Mouse (Mus musculus): ENCODE results near the gene Kpna1. TPM values are rescaled to one million over a fixed set of nuclear protein-coding genes. Genes with fewer than 3 reads are reported as not detected.
"Not testable (repeated sequence)": the region's sequence is repeated elsewhere in the genome, so short reads cannot be mapped to it uniquely, and the experiment has no call there.

Gene Kpna1
- polyA plus RNA-seq (2014; fragmentation: Nextera tagmentation; extraction: Ambion mirVana): 90.7 and 99.9 TPM in 2 replicates

DNA sequence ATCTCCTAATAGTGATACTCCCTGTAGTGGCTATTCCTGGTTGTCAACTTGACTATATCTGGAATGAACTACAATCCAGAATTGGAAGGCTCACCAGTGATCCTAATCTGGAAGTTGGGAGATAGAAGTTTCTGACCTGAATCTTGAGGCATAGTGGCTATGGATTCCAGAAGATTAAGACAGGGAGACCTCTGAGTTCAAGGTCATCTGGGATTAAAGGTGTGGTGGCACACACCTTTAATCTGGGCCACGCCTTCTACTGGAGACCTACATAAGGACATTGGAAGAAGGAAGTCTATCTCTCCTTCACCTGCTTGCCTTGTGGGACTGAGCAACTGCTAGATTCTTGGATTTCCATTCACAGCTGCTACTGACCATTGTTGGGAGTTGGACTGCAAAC is at the start of gene Kpna1:
Gene Kpna1, plus strand, starts transcription at position 301 of the 400 bp plus-strand sequence.
- 89% methylated on average over 1 of the region's 1 CpGs for WGBS
- not testable (repeated sequence) for H3K27me3 ChIP-seq (ENCODE audit: control insufficient read depth, insufficient read depth, low read length); H3K36me3 ChIP-seq (ENCODE audit: control insufficient read depth, insufficient read depth, low read length); H3K4me3 ChIP-seq (ENCODE audit: low read depth, low read length); H3K4me1 ChIP-seq (ENCODE audit: control insufficient read depth, insufficient read depth, low read length); H3K9ac ChIP-seq (ENCODE audit: low read length); ATAC-seq (ENCODE audit: low FRiP score); H3K4me2 ChIP-seq; H3K9me3 ChIP-seq (ENCODE audit: control insufficient read depth, low read length); DNase-seq (ENCODE audit: low spot score, missing footprints); H3K27ac ChIP-seq (ENCODE audit: low read depth, low read length)

DNA sequence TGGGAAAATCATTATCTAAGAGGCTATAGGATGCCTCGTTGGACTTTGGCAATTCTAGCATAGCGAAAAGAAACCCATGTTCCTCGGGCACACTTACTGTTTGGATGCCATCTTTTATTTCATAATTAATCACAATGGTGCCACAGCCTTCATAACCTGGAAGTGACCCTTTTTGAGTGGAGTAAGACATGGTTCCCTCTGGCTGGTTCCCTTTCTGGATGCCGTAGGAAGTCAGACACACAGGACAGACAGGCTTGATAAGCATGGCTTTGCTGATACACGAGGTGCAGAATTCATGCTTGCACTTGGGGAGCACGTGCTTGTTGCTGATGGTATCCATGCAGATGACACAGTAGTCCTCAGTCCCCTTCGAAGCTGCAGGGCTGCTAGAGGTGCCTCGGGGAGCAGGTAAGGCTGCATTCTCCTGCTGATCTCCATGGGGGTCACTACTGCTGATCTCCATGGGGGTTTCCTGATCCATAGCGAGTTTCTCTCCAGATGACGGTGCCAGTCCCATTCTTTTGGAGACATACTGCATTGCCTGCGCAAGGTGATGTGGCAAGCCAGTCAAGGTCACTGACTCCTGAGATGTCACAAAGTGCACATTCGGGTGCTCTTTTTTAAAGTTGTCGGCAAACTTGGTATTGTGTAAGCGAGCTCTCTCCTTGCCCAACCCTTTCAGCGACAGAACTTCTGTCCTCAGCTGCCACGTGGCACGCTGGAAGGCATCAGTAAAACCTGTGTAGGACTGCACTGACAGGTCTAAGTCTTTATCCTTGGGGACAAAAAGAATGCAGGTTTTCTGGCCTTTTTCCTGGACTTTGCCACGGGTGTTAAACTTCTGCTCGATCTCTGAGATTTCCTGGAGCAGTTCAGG is 46.1 kb upstream of the Kpna1 start:
- DNase-seq (ENCODE audit: low spot score, missing footprints) (no peak), ATAC-seq (ENCODE audit: low FRiP score) (no peak)
- WGBS: 89% methylated on average over 19 of the region's 19 CpGs
- Histone ChIP-seq H3K9ac (ENCODE audit: low read length) (no peak overlapping the region), H3K4me1 (ENCODE audit: control insufficient read depth, insufficient read depth, low read length) (no peaks in the 10 kb centered on the region), H3K9me3 (ENCODE audit: control insufficient read depth, low read length) (no peaks in the 10 kb centered on the region), H3K36me3 (ENCODE audit: control insufficient read depth, insufficient read depth, low read length) (no peaks in the 10 kb centered on the region), H3K27ac (ENCODE audit: low read depth, low read length) (no peak overlapping the region), H3K27me3 (ENCODE audit: control insufficient read depth, insufficient read depth, low read length) (no peaks in the 10 kb centered on the region), H3K4me3 (ENCODE audit: low read depth, low read length) (no peak overlapping the region), H3K4me2 (no peak overlapping the region)

DNA sequence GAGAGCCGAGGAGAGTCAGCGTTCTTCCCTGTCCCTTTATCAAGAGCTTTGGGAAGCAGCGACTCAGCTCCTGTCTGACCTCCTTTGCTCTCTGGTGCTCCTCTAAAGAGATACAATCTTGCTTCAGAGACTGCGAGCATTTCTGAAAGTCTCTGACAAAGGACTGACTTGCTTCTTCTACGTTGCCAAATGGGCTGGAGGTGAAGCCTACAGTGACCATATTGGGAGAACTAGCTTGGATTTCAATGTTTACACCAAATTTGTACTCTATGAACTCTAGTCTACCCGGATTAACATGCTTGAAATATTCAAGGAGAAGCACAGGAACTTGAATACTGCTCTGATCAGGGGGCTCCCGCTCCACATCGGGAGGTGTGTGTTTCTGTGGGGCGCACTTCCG is 45.4 kb upstream of the Kpna1 start:
- DNase-seq (ENCODE audit: low spot score, missing footprints) (no peak), ATAC-seq (ENCODE audit: low FRiP score) (no peak)
- Histone ChIP-seq H3K4me1 (ENCODE audit: control insufficient read depth, insufficient read depth, low read length) (no peaks in the 10 kb centered on the region), H3K9ac (ENCODE audit: low read length) (no peak overlapping the region), H3K4me2 (no peak overlapping the region), H3K27me3 (ENCODE audit: control insufficient read depth, insufficient read depth, low read length) (no peaks in the 10 kb centered on the region), H3K9me3 (ENCODE audit: control insufficient read depth, low read length) (no peaks in the 10 kb centered on the region), H3K4me3 (ENCODE audit: low read depth, low read length) (no peak overlapping the region), H3K27ac (ENCODE audit: low read depth, low read length) (no peak overlapping the region), H3K36me3 (ENCODE audit: control insufficient read depth, insufficient read depth, low read length) (no peaks in the 10 kb centered on the region)
- 86% methylated on average over 10 of the region's 10 CpGs for WGBS

DNA sequence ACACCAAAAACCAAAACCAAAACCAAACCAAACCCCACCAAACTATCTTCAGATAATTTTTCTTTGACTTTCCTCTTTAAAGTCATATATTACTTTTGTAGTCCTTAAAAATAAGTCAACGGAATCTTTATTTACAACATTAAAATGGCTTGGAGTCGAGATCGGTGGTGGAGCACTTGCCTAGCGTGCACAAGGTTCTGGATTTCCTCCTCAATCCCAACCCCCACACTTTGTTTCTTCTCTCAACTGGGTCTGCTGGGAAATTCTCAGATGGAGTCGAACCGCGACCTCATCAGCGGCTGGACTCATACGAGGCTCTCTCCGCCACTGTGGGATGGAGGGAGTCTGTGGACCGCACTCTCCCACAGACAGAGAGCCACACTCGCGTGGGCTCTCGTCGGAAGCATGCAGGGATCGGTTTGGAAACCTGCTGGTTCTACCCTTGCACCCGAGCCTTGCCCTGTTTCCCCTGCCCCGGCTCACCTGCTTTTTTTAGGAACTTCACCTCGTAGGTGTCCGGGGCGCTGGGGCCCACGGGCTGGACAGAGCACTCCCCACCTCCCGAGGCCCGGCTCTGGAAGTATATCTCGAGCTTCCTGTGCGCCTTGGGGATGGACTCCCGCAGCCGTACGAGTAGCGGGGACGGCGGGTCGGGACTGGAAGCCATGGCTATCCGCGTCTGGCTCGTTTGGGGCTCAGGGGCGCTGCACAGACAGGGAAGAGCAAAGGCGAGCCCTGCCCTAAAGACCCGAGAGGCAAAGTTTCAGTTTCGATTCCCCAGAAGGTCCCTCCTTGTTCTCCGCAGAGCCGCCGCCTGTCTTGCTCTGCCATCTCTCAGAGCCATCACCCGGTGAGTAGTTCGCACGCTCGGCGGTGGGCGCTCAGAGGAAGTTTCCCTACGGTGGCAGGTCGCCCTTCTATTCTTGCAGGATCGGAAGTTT is 40.1 kb upstream of the Kpna1 start, which contains the start of the genes Parp9 and Dtx3l:
Gene Parp9, plus strand, starts transcription at position 260 of the 941 bp plus-strand sequence.
Gene Dtx3l, minus strand, starts transcription at position 941 of the 941 bp plus-strand sequence.
- no peaks in the 10 kb centered on the region for H3K36me3 ChIP-seq (ENCODE audit: control insufficient read depth, insufficient read depth, low read length)
- DNase-seq (ENCODE audit: low spot score, missing footprints) (peak; percentile 94), ATAC-seq (ENCODE audit: low FRiP score) (peak; percentile 59)
- H3K9ac ChIP-seq (ENCODE audit: low read length): peak within 1 kb of the TSS; percentile 61
- peak within 1 kb of the TSS; percentile 78 for H3K4me2 ChIP-seq
- peaks cover 6% of the 10 kb centered on the region; the same call in 1 of the 2 replicates for H3K27me3 ChIP-seq (ENCODE audit: control insufficient read depth, insufficient read depth, low read length)
- H3K9me3 ChIP-seq (ENCODE audit: control insufficient read depth, low read length): no peaks in the 10 kb centered on the region
- H3K27ac ChIP-seq (ENCODE audit: low read depth, low read length): no peak within 1 kb of the TSS
- peak within 1 kb of the TSS; percentile 44 for H3K4me3 ChIP-seq (ENCODE audit: low read depth, low read length)
- WGBS: 2% methylated on average over 52 of the region's 52 CpGs
- peaks cover 3% of the 10 kb centered on the region; the same call in 1 of the 2 replicates for H3K4me1 ChIP-seq (ENCODE audit: control insufficient read depth, insufficient read depth, low read length)

DNA sequence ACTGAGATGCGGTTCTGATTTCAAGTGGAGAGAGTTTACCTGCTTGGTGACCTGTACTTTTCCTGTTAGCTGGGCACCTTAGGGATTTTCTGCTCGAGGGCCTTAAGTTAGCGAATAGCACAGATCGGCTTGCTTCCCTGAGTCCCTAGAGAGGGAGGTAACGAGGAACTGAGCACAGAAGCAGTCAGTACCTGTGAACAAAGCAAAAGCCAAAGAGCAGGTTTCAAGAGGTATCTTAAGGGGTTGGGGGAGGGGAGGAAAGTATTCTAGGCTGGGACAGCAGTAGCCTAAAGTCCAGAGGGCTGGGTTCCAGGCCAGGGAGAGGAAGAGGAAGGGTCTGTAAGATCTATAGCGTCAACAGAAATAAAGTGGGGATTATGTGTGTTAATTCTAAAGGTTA is 39.3 kb upstream of the Kpna1 start:
- no peak overlapping the region for H3K27ac ChIP-seq (ENCODE audit: low read depth, low read length)
- no peaks in the 10 kb centered on the region for H3K9me3 ChIP-seq (ENCODE audit: control insufficient read depth, low read length)
- peak overlapping the region; percentile 78 for H3K4me2 ChIP-seq
- H3K4me3 ChIP-seq (ENCODE audit: low read depth, low read length): peak overlapping the region; percentile 44
- ATAC-seq (ENCODE audit: low FRiP score) (no peak), DNase-seq (ENCODE audit: low spot score, missing footprints) (peak; percentile 88)
- peak overlapping the region; percentile 61; the same call in 1 of the 2 replicates for H3K9ac ChIP-seq (ENCODE audit: low read length)
- peaks cover 6% of the 10 kb centered on the region; the same call in 1 of the 2 replicates for H3K27me3 ChIP-seq (ENCODE audit: control insufficient read depth, insufficient read depth, low read length)
- WGBS: 3% methylated on average over 6 of the region's 6 CpGs
- H3K36me3 ChIP-seq (ENCODE audit: control insufficient read depth, insufficient read depth, low read length): no peaks in the 10 kb centered on the region
- peaks cover 3% of the 10 kb centered on the region; the same call in 1 of the 2 replicates for H3K4me1 ChIP-seq (ENCODE audit: control insufficient read depth, insufficient read depth, low read length)

DNA sequence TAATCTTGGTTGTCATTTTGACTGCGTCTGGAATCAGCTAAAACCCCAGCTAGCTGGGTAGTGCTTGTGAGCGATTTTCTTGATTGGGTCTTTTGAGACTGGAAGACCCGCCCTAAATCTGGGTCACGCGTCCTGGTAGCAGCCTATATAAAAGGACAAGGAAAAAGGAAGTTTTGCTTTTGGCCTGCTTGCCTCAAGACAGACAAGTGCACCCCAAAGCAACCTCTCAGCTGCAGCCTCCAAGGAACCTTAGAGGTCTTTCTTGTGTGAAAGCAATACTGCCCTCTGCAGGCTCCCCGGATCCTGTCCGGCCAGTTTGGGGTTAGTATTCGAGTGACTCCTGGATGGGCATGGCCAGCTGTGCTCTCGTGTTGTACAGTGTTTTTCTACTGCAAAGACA is 38.9 kb upstream of the Kpna1 start:
- ATAC-seq (ENCODE audit: low FRiP score) (peak; percentile 27; the same call in 1 of the 2 replicates), DNase-seq (ENCODE audit: low spot score, missing footprints) (peak; percentile 92)
- H3K36me3 ChIP-seq (ENCODE audit: control insufficient read depth, insufficient read depth, low read length): no peaks in the 10 kb centered on the region
- H3K27me3 ChIP-seq (ENCODE audit: control insufficient read depth, insufficient read depth, low read length): peaks cover 6% of the 10 kb centered on the region; the same call in 1 of the 2 replicates
- WGBS: 17% methylated on average over 9 of the region's 9 CpGs
- H3K9me3 ChIP-seq (ENCODE audit: control insufficient read depth, low read length): no peaks in the 10 kb centered on the region
- H3K4me3 ChIP-seq (ENCODE audit: low read depth, low read length): peak overlapping the region; percentile 44; the same call in 1 of the 2 replicates
- no peak overlapping the region for H3K9ac ChIP-seq (ENCODE audit: low read length)
- H3K4me2 ChIP-seq: peak overlapping the region; percentile 78
- peaks cover 3% of the 10 kb centered on the region; the same call in 1 of the 2 replicates for H3K4me1 ChIP-seq (ENCODE audit: control insufficient read depth, insufficient read depth, low read length)
- H3K27ac ChIP-seq (ENCODE audit: low read depth, low read length): no peak overlapping the region

DNA sequence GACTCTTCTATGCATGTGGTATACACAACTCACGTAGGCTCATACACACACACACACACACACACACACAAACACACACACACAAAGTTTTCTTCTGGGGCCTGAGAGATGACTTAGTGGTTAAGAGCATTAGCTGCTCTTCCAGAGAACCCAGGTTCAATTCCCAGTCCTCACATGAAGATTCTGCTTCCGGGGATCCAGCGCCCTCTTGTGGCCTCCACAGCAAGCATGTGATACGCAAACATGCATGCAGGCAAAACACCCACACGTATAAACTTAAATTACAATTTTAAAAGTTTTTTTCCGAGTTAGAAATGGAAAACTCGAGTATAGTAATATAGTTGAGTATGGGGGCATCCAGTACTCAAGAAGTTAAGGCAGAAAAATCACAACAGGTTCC is 37.2 kb upstream of the Kpna1 start:
- Histone ChIP-seq H3K9me3 (ENCODE audit: control insufficient read depth, low read length) (no peaks in the 10 kb centered on the region), H3K4me1 (ENCODE audit: control insufficient read depth, insufficient read depth, low read length) (peaks cover 3% of the 10 kb centered on the region; the same call in 1 of the 2 replicates), H3K27ac (ENCODE audit: low read depth, low read length) (no peak overlapping the region), H3K27me3 (ENCODE audit: control insufficient read depth, insufficient read depth, low read length) (peaks cover 6% of the 10 kb centered on the region; the same call in 1 of the 2 replicates), H3K4me3 (ENCODE audit: low read depth, low read length) (no peak overlapping the region), H3K4me2 (no peak overlapping the region), H3K9ac (ENCODE audit: low read length) (no peak overlapping the region), H3K36me3 (ENCODE audit: control insufficient read depth, insufficient read depth, low read length) (no peaks in the 10 kb centered on the region)
- 84% methylated on average over 7 of the region's 7 CpGs for WGBS
- ATAC-seq (ENCODE audit: low FRiP score) (no peak), DNase-seq (ENCODE audit: low spot score, missing footprints) (no peak)

DNA sequence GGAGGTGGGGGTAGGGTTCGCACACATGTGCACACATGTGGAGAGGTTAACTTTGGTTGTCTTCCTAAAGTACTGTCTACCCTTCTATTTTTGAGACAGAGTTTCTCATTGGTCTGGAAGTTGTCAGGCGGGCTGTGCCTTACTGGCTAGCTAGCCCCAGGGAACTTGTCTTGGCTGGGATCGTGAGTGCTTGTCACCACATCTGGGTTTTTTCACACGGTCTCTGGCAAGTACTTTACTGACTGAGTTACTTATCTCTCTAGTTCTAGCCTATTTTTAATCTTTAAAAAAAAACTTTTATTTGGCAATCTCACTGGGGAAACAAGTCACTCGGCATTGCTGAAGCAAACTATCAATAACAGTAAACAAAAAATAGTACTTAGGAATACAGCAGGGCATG is 29.3 kb upstream of the Kpna1 start:
- DNase-seq (ENCODE audit: low spot score, missing footprints) (no peak), ATAC-seq (ENCODE audit: low FRiP score) (no peak)
- no peak overlapping the region for H3K9ac ChIP-seq (ENCODE audit: low read length)
- H3K9me3 ChIP-seq (ENCODE audit: control insufficient read depth, low read length): no peaks in the 10 kb centered on the region; the same call in 1 of the 2 replicates
- no peaks in the 10 kb centered on the region for H3K36me3 ChIP-seq (ENCODE audit: control insufficient read depth, insufficient read depth, low read length)
- H3K27me3 ChIP-seq (ENCODE audit: control insufficient read depth, insufficient read depth, low read length): no peaks in the 10 kb centered on the region
- no peaks in the 10 kb centered on the region for H3K4me1 ChIP-seq (ENCODE audit: control insufficient read depth, insufficient read depth, low read length)
- H3K27ac ChIP-seq (ENCODE audit: low read depth, low read length): no peak overlapping the region
- 91% methylated on average over 5 of the region's 5 CpGs for WGBS
- no peak overlapping the region for H3K4me3 ChIP-seq (ENCODE audit: low read depth, low read length)
- no peak overlapping the region for H3K4me2 ChIP-seq
